Mouse (Mus musculus) liver, adult 2 months (tissue): ENCODE data around the gene Gnb2. TPM values are rescaled to one million over a fixed set of nuclear protein-coding genes. Genes with fewer than 3 reads are reported as not detected.
A peak's percentile ranks its signal among the peaks of the same experiment; 100 is the strongest.

Experiments used
- DNase-seq: peaks from one replicate; pipeline ENCODE4 v3.0.0-alpha.2; 2011; ENCODE audit warnings: low read depth, low spot score; ENCODE audit errors: extremely low read depth
- H3K27ac ChIP-seq: fragments of 200-500 bp; replicated peaks from 2 replicates; pipeline ENCODE4 v1.5.1; 2012; ENCODE audit warnings: low read depth, mild to moderate bottlenecking, control low read depth, inconsistent platforms, low read length; ENCODE audit not compliant: insufficient read depth
- H3K27me3 ChIP-seq: fragments of 200-500 bp; 2 replicates; pipeline ENCODE4 v1.6.1; 2012; ENCODE audit warnings: mild to moderate bottlenecking, moderate library complexity, low read length, inconsistent platforms; ENCODE audit not compliant: control insufficient read depth, insufficient read depth
- H3K36me3 ChIP-seq: fragments of 200-500 bp; 2 replicates; pipeline ENCODE4 v1.6.1; 2012; ENCODE audit warnings: low read length, inconsistent platforms; ENCODE audit not compliant: control insufficient read depth, insufficient read depth
- H3K4me1 ChIP-seq: fragments of 200-500 bp; 2 replicates; pipeline ENCODE4 v1.6.1; 2011; ENCODE audit warnings: low read length; ENCODE audit not compliant: control insufficient read depth, insufficient read depth
- H3K4me3 ChIP-seq: fragments of 200-500 bp; 2 replicates; pipeline ENCODE4 v1.5.1; 2011; ENCODE audit warnings: low read depth, mild to moderate bottlenecking, control low read depth, low read length, moderate library complexity; ENCODE audit not compliant: insufficient read depth
- H3K79me2 ChIP-seq: fragments of 200-500 bp; 2 replicates; pipeline ENCODE4 v1.6.1; 2012; ENCODE audit warnings: inconsistent platforms, mild to moderate bottlenecking, low read length, moderate library complexity; ENCODE audit not compliant: control insufficient read depth, insufficient read depth
- H3K9ac ChIP-seq: fragments of 200-500 bp; 2 replicates; pipeline ENCODE4 v1.6.1; 2012; ENCODE audit warnings: low read depth, mild to moderate bottlenecking, control low read depth, inconsistent platforms, low read length
- CTCF ChIP-seq: fragments of 200-500 bp; IDR thresholded peaks from 2 replicates; pipeline ENCODE4 v1.5.1; 2011; ENCODE audit warnings: low read depth, low read length, control low read depth
- POLR2A ChIP-seq: fragments of 200-500 bp; IDR thresholded peaks from 2 replicates; pipeline ENCODE4 v1.6.1; 2011; ENCODE audit warnings: low read length, control low read depth; ENCODE audit not compliant: insufficient read depth; ENCODE audit errors: extremely low read depth
- WGBS: fragments of 180-500 bp; shearing (Covaris S2); methylation state at CpG from one replicate; pipeline ENCODE4 v1.1.7; 2018; 5-methylcytosine and 5-hydroxymethylcytosine counted together
- polyA plus RNA-seq: library from polyadenylated mRNA; depleted of rRNA; stranded (reverse); fragments of >200 nt; gene quantifications from 2 replicates; pipeline ENCODE4 v1.2.3, GENCODE M21; 2012
- total RNA-seq: library from RNA; depleted of rRNA; stranded (reverse); fragments of >200 nt; gene quantifications from 2 replicates; pipeline ENCODE4 v1.2.3, GENCODE M21; 2014

Gene Gnb2
- total and polyA plus RNA-seq, 2 experiments = 87.2 to 431 TPM

DNA sequence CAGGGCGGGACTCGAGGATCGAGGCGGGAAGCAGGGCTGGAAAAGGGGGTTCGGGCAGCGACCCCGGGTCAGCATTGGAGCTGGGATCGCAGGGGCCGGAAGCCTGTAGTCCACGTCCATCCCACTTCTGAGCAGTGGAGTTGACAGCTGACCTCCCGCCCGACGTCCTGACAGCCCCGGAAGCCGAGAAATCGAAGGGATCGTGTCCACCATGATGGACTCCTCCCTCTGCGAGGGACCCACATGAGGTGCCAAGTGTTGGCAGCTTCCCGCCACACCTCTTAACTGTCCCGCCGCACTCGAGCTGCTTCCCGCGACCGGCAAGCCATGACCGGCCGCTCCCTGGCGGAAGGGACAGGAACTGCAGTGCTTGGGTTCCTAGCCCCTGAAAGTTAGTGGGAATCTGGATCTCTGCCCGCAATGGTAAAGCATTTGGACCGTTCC, 30.6 kb downstream of the Gnb2 start:
- TF ChIP-seq CTCF (peak; percentile 90), POLR2A (0 out of 2 replicates have a peak, but pooled peaks have one; percentile 55)
- WGBS = under 1% methylated on average over 30 of the region's 30 CpGs
- DNase-seq = peak; percentile 84
- peak overlapping the region; percentile 72 for H3K9ac ChIP-seq
- H3K4me3 ChIP-seq = peak overlapping the region; percentile 74
- peak overlapping the region; percentile 80 for H3K27ac ChIP-seq
- peaks cover 5% of the 10 kb centered on the region for H3K4me1 ChIP-seq
- no peaks in the 10 kb centered on the region for H3K79me2 ChIP-seq
- H3K36me3 ChIP-seq = no peaks in the 10 kb centered on the region
- H3K27me3 ChIP-seq = no peaks in the 10 kb centered on the region

DNA sequence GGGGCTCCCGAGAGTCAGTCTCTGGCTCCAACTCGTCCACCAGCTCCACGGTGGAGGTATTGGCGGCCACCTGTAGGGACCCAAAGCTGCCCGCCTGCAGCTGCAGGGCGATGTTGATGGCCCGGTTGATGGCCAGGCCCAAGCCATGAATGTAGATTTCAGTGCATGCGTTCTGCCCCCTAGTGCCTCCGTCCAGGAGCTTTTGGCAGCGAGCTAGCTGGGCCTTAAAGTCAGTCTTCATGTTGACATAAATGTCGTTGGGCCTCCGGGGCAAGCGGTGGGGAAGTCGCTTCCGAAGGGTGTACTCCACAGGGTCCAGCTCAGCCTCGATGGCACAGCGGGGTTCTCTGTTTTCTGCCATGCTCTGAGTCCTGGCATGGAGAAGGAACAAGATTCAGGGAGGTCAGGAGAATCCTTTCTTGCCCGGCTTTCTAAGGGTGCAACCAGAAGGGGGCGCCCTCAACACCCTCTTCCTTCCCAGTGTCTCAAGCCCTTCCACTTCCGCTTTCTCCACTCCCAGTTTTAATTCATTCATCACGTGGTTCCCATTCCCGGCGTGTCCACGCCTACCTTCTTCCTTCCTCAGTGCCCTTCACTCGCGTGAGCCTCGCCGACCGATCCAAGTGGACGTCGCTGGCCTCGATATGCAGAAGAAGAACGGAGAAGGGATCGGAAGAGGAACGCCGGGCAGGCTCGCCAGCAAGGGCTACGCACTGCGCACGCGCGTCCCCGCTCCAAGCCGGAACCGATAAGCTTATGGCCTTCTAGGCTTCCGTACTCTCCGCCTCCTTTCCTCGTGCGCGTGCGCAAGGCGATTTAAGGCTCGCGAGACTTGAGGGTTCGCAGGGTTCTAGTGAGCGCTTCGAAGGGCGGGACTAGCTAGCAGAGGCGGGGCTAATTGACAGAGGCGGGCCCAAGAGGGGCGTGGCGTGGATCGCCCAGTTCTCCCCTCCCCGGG, 31.3 kb downstream of the Gnb2 start, which contains the start of gene Pop7:
TSS of gene Pop7 (minus strand) at position 810 of the 958 bp plus-strand sequence.
- Histone ChIP-seq H3K27ac (peak within 1 kb of the TSS; percentile 88), H3K4me1 (peaks cover 5% of the 10 kb centered on the region), H3K27me3 (no peaks in the 10 kb centered on the region), H3K4me3 (peak within 1 kb of the TSS; percentile 81), H3K9ac (peak within 1 kb of the TSS; percentile 88), H3K36me3 (no peaks in the 10 kb centered on the region), H3K79me2 (no peaks in the 10 kb centered on the region)
- no peak for TF ChIP-seq POLR2A
- TF ChIP-seq CTCF = peak; percentile 83
- WGBS = under 1% methylated on average over 64 of the region's 64 CpGs
- peak; percentile 92 for DNase-seq

DNA sequence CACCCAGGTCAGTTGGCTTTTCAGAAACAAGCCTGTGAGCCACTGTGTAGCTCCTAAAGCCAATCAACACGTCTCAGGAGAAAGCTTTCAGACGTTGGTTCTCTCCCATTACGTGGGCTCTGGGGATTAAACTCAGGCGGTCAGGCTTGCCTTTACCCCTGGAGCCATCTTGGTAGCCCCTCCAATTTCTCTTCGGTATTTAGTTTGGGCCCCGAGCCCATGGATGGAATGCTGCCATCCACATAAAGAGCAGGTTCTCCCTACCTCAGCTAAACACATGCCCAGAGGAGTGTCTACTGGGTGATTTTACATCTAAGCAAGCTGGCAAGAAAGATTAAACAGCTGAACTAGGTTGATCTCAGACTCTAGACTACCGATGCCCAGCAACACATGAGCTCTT, 33.1 kb downstream of the Gnb2 start:
- TF ChIP-seq POLR2A (no peak), CTCF (no peak)
- Histone ChIP-seq H3K36me3 (no peaks in the 10 kb centered on the region), H3K4me3 (no peak overlapping the region), H3K4me1 (peaks cover 5% of the 10 kb centered on the region), H3K27me3 (no peaks in the 10 kb centered on the region), H3K27ac (no peak overlapping the region), H3K9ac (no peak overlapping the region), H3K79me2 (no peaks in the 10 kb centered on the region)
- no peak for DNase-seq
- 92% methylated on average over 7 of the region's 7 CpGs for WGBS

DNA sequence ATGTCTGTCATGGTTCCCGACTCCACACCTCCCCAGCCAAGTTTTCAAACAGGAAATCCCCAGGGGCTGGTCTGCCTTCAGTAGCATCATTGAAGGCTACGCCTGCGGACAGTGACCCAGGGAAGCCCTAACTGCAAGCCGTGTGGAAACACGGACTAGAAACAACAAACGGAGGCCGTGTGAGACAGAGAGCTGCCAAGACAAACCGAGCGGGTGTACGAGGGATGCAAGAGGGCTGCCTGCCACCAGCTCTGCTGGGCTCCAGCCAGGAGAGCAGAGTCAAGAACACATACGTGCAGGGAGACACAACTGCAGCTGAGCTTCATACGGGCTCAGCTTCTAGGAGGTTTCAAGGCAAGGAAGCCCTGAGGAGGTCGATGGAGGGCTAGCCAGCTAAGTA, 39.5 kb downstream of the Gnb2 start:
- peaks cover 2% of the 10 kb centered on the region for H3K4me1 ChIP-seq
- no peaks in the 10 kb centered on the region for H3K36me3 ChIP-seq
- TF ChIP-seq CTCF (no peak), POLR2A (no peak)
- H3K27ac ChIP-seq = no peak overlapping the region
- no peak overlapping the region for H3K4me3 ChIP-seq
- DNase-seq = peak; percentile 83
- 13% methylated on average over 13 of the region's 13 CpGs for WGBS
- H3K9ac ChIP-seq = no peak overlapping the region
- H3K79me2 ChIP-seq = no peaks in the 10 kb centered on the region
- no peaks in the 10 kb centered on the region for H3K27me3 ChIP-seq

DNA sequence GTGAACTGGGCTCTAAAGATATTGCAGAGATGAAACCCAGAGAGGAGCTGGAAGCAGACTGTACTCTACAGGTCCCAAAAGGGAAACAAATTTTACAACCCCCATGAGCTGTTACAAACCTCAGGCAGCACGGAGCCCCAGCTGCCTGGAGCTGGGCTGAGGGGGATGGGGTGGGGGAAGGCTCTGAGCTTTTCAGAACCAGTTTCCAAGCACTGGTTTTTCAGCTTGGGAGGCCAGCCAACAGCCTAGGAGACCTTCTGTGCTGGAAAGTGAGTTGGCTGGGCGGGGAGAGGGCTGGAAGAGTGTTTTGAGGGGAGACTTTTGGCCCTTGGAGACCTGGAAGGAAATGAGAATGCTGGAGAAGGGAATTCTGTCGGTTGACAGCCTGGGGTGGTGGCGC, 41.8 kb downstream of the Gnb2 start:
- Histone ChIP-seq H3K9ac (no peak overlapping the region), H3K4me3 (no peak overlapping the region), H3K36me3 (no peaks in the 10 kb centered on the region), H3K79me2 (no peaks in the 10 kb centered on the region), H3K27ac (no peak overlapping the region), H3K4me1 (peaks cover 2% of the 10 kb centered on the region), H3K27me3 (no peaks in the 10 kb centered on the region)
- WGBS = 77% methylated on average over 4 of the region's 4 CpGs
- DNase-seq = no peak
- no peak for TF ChIP-seq CTCF
- no peak for TF ChIP-seq POLR2A

DNA sequence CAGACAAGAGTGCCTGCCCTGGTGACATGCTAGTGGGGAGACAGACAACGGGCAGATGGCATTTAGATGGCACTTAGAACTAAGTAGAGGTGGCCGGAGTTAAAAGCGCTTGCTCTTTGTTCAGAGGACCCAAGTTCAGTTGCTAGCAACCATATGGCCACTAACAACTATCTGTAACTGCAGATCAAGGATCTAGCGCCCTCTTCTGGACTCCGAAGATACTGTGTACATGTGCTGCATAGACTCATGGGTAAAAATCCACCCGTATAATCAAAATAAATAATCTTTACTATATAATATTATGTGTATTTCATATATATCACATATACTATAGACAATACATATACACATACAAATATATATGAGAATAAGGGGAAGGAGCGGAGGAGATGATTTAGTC, 45.7 kb downstream of the Gnb2 start:
- H3K4me3 ChIP-seq = no peak overlapping the region
- no peak overlapping the region for H3K27ac ChIP-seq
- no peaks in the 10 kb centered on the region for H3K79me2 ChIP-seq
- DNase-seq = no peak
- no peaks in the 10 kb centered on the region for H3K4me1 ChIP-seq
- H3K27me3 ChIP-seq = no peaks in the 10 kb centered on the region; the same call in 1 of the 2 replicates
- no peaks in the 10 kb centered on the region for H3K36me3 ChIP-seq
- WGBS = 92% methylated on average over 7 of the region's 7 CpGs
- no peak overlapping the region for H3K9ac ChIP-seq
- no peak for TF ChIP-seq POLR2A
- TF ChIP-seq CTCF = no peak
